Mouse (Mus musculus): Measurements from ENCODE around the gene Lipn. TPM values are rescaled to one million over a fixed set of nuclear protein-coding genes. Genes with fewer than 3 reads are reported as not detected.

Lipn gene
- total RNA-seq, 1 experiment from 2014 or later: 0.88 TPM

Small RNAs within 50 kb of the gene (microRNA-seq; reads per million reads assigned to microRNA genes)
- 0 reads per million in 2 experiments for gene Gm23334

Other genes starting within 250 kb of the Lipn start
- gene Lipf, start 106.2 kb upstream of the Lipn start, total RNA-seq (2021): not detected in 2 replicates
- 0.30 TPM in 1 of 2 replicates, not detected in the other for gene Lipk, start 59.1 kb upstream of the Lipn start, total RNA-seq (2021)
- gene Lipm, start 33.6 kb downstream of the Lipn start, total RNA-seq (2021): not detected in 2 replicates
- not detected in 2 replicates for gene Ankrd22, start 98.7 kb downstream of the Lipn start, total RNA-seq (2021)
- 5.5 and 6.7 TPM in 2 replicates for gene Stambpl1, start 124.9 kb downstream of the Lipn start, total RNA-seq (2021)
- 22.6 and 26.8 TPM in 2 replicates for gene Acta2, start 188.2 kb downstream of the Lipn start, total RNA-seq (2021)
- 6.7 and 8.3 TPM in 2 replicates for gene Fas, start 223.3 kb downstream of the Lipn start, total RNA-seq (2021)

All from adrenal gland, postnatal 25 days (tissue).